Mouse (Mus musculus): ENCODE measurements at regions not wholly inside any gene's neighbourhood (a gene's known extent, or its start where the extent isn't known, plus 50 kb on each side); places are given as distances from the start of the nearest gene placed in this dataset.

GRCm38 (mm10) chr2:99236968-99237367 is 569.9 kb upstream of the Gm10800 start:
- peak; percentile 72 for DNase-seq
